Mouse (Mus musculus) kidney, postnatal 4 days (tissue): Measurements from ENCODE around the gene Cntn3.
"Not testable (repeated sequence)": the region's sequence is repeated elsewhere in the genome, so short reads cannot be mapped to it uniquely, and the experiment has no call there.

ENCODE experiments used
- DNase-seq, 2 experiments: peaks; one replicate each; pipeline ENCODE4 v3.0.0; 2021; ENCODE audit warnings: mixed read lengths in 2 of 2

Cntn3 gene

GRCm38 (mm10) chr6:102573001-102573400 lies at the start of gene Cntn3:
TSS of gene Cntn3 (minus strand) at chr6:102573101.
- not testable (repeated sequence) for DNase-seq

GRCm38 (mm10) chr6:102600773-102601172 lies 27.9 kb upstream of the Cntn3 start:
- no peak for DNase-seq

GRCm38 (mm10) chr6:102597756-102598155 lies 24.9 kb upstream of the Cntn3 start:
- DNase-seq, result no peak

DNA sequence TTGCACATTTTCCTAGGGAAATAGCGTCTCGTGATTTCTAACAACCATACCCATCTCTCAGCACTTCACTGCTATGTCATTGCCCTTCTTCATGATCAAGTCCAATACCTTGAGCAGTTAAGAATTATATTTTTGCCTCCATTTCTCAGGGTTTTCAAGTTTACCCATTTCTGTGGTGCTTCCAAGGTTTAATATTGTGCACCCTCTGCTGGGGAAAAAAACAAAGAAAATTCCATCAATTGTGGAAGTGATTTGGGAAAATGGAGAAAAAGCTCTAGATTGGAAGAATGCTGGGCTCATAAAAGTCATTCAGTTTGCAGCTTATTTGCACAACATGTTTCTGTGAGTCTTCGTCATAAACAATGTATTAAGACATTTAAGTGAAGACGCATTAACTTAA lies 17.2 kb upstream of the Cntn3 start:
- no peak for DNase-seq

GRCm38 (mm10) chr6:102589311-102589710 lies 16.4 kb upstream of the Cntn3 start:
- no peak for DNase-seq

DNA sequence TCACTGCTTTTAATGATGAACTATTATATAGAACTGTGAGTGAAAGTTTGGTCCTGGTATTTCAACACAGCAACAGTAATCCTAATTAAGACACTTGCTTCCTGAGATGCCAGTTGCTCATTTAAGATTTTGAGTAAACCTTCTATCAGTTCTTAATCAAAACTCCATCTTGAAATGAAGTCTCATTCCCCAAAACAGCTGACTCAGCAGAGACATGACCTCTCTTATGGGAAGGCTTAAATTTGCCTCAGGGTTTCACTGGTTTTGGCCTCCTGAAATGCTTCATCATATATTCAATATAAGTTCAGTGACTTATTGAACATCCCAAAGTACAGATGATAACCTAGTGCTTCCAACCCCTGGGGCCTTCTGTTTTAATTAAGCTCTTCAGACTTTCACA lies 13.2 kb upstream of the Cntn3 start:
- no peak for DNase-seq

- no peak for DNase-seq
Observed at GRCm38 (mm10) chr6:102583578-102583977, 10.7 kb upstream of the Cntn3 start.

DNA sequence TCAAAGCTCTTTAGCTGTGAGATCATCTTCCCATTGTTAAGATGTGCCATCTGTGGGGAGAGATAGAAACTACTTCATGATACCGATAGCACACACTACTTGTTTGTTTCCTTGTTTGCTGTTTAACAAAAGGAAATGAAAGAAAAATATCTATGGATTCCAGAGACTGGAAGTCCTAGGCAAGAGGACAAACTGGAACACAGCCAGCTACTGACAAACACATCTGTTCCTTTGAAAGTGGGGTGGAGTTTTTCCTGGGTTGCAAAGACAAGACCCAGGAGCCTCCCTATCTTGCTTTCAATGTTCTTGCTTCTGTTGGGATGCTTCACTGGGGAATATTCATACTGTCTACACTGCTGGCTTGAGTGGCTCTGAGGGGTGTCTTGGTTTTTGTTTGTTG lies 5.4 kb downstream of the Cntn3 start:
- DNase-seq, result peak in 1 of 2 experiments; percentile 15

DNA sequence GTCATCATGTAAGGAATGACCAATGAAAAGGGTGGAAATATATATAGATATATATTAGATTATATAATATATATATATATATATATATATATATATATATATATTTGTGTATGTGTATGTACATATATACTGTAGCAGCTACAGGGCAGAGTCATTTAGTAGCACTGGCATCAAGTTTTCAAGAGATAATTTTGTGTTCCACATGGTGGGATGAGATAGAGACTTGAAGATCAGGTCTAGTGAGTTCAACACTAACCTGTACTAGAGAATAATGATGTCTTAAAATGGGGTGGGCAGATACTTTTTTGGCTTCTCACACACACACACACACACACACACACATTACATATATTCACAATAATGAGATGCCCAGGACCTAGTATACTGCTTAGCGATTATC lies 7.7 kb downstream of the Cntn3 start:
- no peak for DNase-seq

DNA sequence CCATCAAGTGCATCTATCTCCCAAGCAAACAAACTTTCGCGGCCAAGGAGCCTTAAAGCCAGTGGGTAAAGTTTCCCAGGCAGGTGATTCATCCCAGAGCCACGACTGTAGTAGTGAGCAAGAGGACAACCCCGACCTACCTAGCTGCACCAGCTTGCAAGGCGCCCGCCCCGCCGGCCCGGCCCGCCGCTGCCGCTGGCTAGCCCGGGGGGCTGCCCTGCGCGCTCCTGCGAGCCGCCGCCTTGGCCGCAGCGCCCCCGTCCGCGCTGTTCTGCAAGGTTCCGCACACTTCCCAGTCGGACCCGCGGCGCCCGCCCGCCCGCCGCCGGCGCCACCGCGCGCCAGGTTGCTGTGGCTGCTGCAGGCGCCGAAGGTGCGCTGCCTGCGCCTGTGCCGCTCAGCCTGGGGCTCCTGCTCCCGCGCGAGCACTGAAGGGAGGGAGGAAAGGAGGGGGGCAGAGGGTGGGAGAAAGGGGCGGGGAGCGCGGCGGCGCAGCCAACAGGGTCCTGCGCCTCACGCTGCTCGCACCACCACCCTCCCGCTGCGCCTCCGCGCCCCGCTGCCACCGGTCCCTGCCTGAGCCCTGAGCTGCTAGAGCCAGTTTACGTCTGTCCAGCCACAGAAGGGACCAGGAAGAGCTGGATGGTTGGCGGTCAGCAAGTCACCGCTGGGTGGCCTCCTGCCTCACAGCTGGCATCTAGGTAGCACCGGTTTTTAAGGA lies 8.7 kb downstream of the Cntn3 start:
- DNase-seq, result peak; percentile 75 to 86

- no peak for DNase-seq
Observed at GRCm38 (mm10) chr6:102563431-102563830, 9.5 kb downstream of the Cntn3 start.

GRCm38 (mm10) chr6:102557521-102557920 lies 15.4 kb downstream of the Cntn3 start:
- DNase-seq, result no peak

DNA sequence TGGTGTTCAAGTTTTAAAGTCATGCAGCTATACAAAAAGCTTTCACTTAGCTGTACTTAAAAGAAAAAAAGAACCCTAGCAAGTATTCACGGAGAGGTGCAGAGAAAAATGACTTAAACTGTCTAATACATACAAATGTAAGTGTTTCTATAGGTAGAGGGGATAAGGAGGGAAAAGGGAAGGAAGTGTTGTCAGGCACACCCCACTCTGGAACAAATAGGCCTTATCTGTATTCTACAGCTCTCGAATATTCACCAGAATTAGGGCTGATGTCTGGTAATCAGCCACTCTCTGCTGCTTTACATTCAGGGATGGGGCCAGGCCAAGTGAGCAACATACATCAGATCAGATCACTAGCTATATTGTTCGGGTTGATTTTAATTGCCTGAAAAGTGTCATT lies 16.4 kb downstream of the Cntn3 start:
- no peak for DNase-seq

GRCm38 (mm10) chr6:102555814-102556437 lies 17.0 kb downstream of the Cntn3 start:
- DNase-seq, result no peak

GRCm38 (mm10) chr6:102555067-102555657 lies 17.7 kb downstream of the Cntn3 start:
- DNase-seq, result no peak

- no peak for DNase-seq
Observed at GRCm38 (mm10) chr6:102541633-102542412, 31.1 kb downstream of the Cntn3 start.

DNA sequence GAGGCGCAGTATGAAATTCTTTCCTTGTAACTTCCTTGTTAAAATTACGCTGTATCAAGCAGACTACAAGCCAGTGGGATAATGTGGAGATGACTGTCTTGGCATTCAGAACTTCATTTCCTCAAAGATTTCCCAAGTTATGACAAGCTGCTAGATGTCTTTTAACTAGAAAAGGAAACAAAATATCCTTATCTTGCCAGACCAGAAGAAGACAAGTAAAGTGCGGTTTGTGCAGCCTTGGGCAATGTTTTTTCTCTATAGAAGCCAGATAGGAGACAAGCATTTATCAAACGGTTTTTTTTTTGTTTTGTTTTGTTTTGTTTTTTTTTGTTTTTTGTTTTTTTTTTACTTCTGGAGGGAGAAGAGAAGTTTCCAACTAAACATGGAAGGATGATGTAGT lies 37.3 kb downstream of the Cntn3 start:
- no peak for DNase-seq

- DNase-seq, result peak in 1 of 2 experiments; percentile 1
Observed at GRCm38 (mm10) chr6:102523037-102523436, 49.9 kb downstream of the Cntn3 start.

DNA sequence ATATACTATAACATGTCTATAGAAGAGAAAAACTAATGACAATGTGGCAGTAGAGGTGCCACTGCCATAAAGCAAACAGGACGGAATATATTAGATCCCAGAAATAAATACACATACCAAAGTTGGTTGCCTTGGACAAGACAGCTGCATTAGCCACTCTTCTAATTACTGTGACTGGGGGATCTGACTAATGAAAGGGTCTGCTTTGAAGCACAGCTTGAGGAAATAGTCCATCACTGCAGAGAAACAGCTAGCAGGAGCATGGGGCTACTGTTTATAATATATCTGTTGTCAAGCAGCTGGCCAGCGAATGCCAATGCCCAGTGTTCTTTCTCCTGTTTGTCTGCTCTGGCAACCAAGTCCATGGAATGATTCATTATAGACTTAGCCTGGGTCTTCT lies 51.9 kb downstream of the Cntn3 start:
- DNase-seq, result no peak

DNA sequence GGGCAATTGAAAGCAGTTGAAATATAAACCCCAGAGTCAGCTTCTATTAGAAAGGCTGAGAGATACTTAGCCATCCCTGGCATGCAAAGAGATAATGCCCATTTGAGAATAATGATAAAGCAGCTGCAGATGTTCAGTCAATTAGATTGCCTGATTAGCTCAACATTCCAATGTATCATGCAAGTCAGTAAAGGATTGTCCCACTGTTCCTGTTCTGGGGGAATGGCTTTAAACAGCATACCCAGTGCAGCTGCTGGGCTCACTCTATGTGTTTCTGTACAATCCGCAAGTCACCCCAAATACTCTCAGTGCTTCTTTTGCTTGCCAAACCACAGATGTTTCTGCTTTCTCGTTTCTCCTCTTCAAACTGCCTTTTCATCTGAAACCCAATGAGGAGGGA lies 57.7 kb downstream of the Cntn3 start:
- no peak for DNase-seq

DNA sequence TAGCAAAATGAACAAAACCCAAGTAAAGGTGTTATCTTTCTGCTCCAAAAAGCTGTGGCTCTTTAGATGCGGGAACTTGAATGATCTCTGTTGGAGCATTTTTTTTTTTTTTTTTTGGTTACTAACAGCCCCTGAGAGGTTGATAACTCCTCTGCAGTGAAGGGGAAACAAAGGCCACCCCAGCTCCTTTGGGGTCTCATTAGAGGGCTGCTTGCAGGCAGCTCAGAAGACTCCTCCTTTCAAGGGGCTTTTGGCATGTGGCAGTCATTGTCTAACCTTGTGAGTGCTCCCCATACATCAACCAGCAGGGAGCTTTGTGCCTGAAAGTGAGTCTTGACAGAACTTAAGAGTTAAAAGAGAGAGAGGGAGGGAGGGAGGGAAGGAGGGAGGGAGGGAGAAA lies 60.8 kb downstream of the Cntn3 start:
- no peak for DNase-seq

- DNase-seq, result no peak
Observed at GRCm38 (mm10) chr6:102485509-102485908, 87.4 kb downstream of the Cntn3 start.

GRCm38 (mm10) chr6:102478320-102479080 lies 94.4 kb downstream of the Cntn3 start:
- DNase-seq, result no peak
